Mouse (Mus musculus): ENCODE measurements around the gene Eef1akmt2. TPM values are rescaled to one million over a fixed set of nuclear protein-coding genes. Genes with fewer than 3 reads are reported as not detected.

The Eef1akmt2 gene
- polyA plus RNA-seq (2016; fragmentation: Nextera tagmentation; extraction: Ambion mirVana): 80.7 and 82.0 TPM in 2 replicates

- peak; percentile 90 for DNase-seq (ENCODE audit: low spot score)
- under 1% methylated on average over 37 of the region's 37 CpGs for WGBS
Observed at GRCm38 (mm10) chr7:132852173-132852844, at the start of gene Eef1akmt2. Gene Eef1akmt2 (minus strand): TSS chr7:132852673.

GRCm38 (mm10) chr7:132900826-132901531 lies 48.5 kb upstream of the Eef1akmt2 start:
- H3K9me3 ChIP-seq (replicated peaks): no peaks in the 10 kb centered on the region
- no peaks in the 10 kb centered on the region for H3K27me3 ChIP-seq (ENCODE audit: low read depth, poor library complexity, severe bottlenecking)
- no peak for DNase-seq (ENCODE audit: low spot score)
- no peaks in the 10 kb centered on the region for H3K4me1 ChIP-seq
- no peaks in the 10 kb centered on the region for H3K36me3 ChIP-seq
- H3K4me3 ChIP-seq: no peak overlapping the region
- no peak overlapping the region for H3K27ac ChIP-seq (replicated peaks)
- WGBS: 54% methylated on average over 2 of the region's 2 CpGs

More at GRCm38 (mm10) chr7:132852173-132852844, at the start of gene Eef1akmt2:
- H3K4me1 ChIP-seq: peaks cover 18% of the 10 kb centered on the region
- H3K27ac ChIP-seq (replicated peaks): peak within 1 kb of the TSS; percentile 97
- no peaks in the 10 kb centered on the region for H3K9me3 ChIP-seq (replicated peaks)
- peaks cover 34% of the 10 kb centered on the region for H3K36me3 ChIP-seq
- peak within 1 kb of the TSS; percentile 75 for H3K4me3 ChIP-seq
- H3K27me3 ChIP-seq (ENCODE audit: low read depth, poor library complexity, severe bottlenecking): no peaks in the 10 kb centered on the region

GRCm38 (mm10) chr7:132898234-132898633 lies 45.8 kb upstream of the Eef1akmt2 start:
- Histone ChIP-seq H3K27me3 (ENCODE audit: low read depth, poor library complexity, severe bottlenecking) (no peaks in the 10 kb centered on the region), H3K4me3 (no peak overlapping the region), H3K36me3 (no peaks in the 10 kb centered on the region), H3K9me3 (replicated peaks) (no peaks in the 10 kb centered on the region), H3K27ac (replicated peaks) (no peak overlapping the region), H3K4me1 (no peaks in the 10 kb centered on the region)
- WGBS: 87% methylated on average over 2 of the region's 2 CpGs
- DNase-seq (ENCODE audit: low spot score): no peak

- no peak overlapping the region for H3K4me3 ChIP-seq
- no peaks in the 10 kb centered on the region for H3K36me3 ChIP-seq
- DNase-seq (ENCODE audit: low spot score): no peak
- H3K4me1 ChIP-seq: no peaks in the 10 kb centered on the region
- no peaks in the 10 kb centered on the region for H3K27me3 ChIP-seq (ENCODE audit: low read depth, poor library complexity, severe bottlenecking)
- no peak overlapping the region for H3K27ac ChIP-seq (replicated peaks)
- H3K9me3 ChIP-seq (replicated peaks): no peaks in the 10 kb centered on the region
- 87% methylated on average over 10 of the region's 10 CpGs for WGBS
Observed at GRCm38 (mm10) chr7:132897258-132897657, 44.8 kb upstream of the Eef1akmt2 start.

GRCm38 (mm10) chr7:132896206-132896815 lies 43.8 kb upstream of the Eef1akmt2 start:
- Histone ChIP-seq H3K36me3 (no peaks in the 10 kb centered on the region), H3K4me3 (no peak overlapping the region), H3K9me3 (replicated peaks) (no peaks in the 10 kb centered on the region), H3K4me1 (no peaks in the 10 kb centered on the region), H3K27me3 (ENCODE audit: low read depth, poor library complexity, severe bottlenecking) (no peaks in the 10 kb centered on the region), H3K27ac (replicated peaks) (no peak overlapping the region)
- WGBS: 87% methylated on average over 9 of the region's 9 CpGs
- DNase-seq (ENCODE audit: low spot score): no peak

GRCm38 (mm10) chr7:132894841-132895555 lies 42.5 kb upstream of the Eef1akmt2 start:
- 83% methylated on average over 7 of the region's 7 CpGs for WGBS
- Histone ChIP-seq H3K4me3 (no peak overlapping the region), H3K9me3 (replicated peaks) (no peaks in the 10 kb centered on the region), H3K27me3 (ENCODE audit: low read depth, poor library complexity, severe bottlenecking) (no peaks in the 10 kb centered on the region), H3K36me3 (no peaks in the 10 kb centered on the region), H3K27ac (replicated peaks) (no peak overlapping the region), H3K4me1 (no peaks in the 10 kb centered on the region)
- no peak for DNase-seq (ENCODE audit: low spot score)

- H3K4me3 ChIP-seq: no peak overlapping the region
- WGBS: 83% methylated on average over 1 of the region's 1 CpGs
- no peak for DNase-seq (ENCODE audit: low spot score)
- H3K27me3 ChIP-seq (ENCODE audit: low read depth, poor library complexity, severe bottlenecking): no peaks in the 10 kb centered on the region
- no peaks in the 10 kb centered on the region for H3K9me3 ChIP-seq (replicated peaks)
- H3K27ac ChIP-seq (replicated peaks): no peak overlapping the region
- H3K36me3 ChIP-seq: no peaks in the 10 kb centered on the region
- H3K4me1 ChIP-seq: no peaks in the 10 kb centered on the region
Observed at GRCm38 (mm10) chr7:132893336-132893735, 40.9 kb upstream of the Eef1akmt2 start.

- no peaks in the 10 kb centered on the region for H3K27me3 ChIP-seq (ENCODE audit: low read depth, poor library complexity, severe bottlenecking)
- H3K36me3 ChIP-seq: no peaks in the 10 kb centered on the region
- 84% methylated on average over 7 of the region's 7 CpGs for WGBS
- no peak overlapping the region for H3K4me3 ChIP-seq
- H3K9me3 ChIP-seq (replicated peaks): no peaks in the 10 kb centered on the region
- no peak for DNase-seq (ENCODE audit: low spot score)
- no peak overlapping the region for H3K27ac ChIP-seq (replicated peaks)
- H3K4me1 ChIP-seq: no peaks in the 10 kb centered on the region
Observed at GRCm38 (mm10) chr7:132892806-132893205, 40.3 kb upstream of the Eef1akmt2 start.

- no peaks in the 10 kb centered on the region for H3K27me3 ChIP-seq (ENCODE audit: low read depth, poor library complexity, severe bottlenecking)
- 61% methylated on average over 4 of the region's 4 CpGs for WGBS
- no peaks in the 10 kb centered on the region for H3K36me3 ChIP-seq
- DNase-seq (ENCODE audit: low spot score): no peak
- no peak overlapping the region for H3K27ac ChIP-seq (replicated peaks)
- no peak overlapping the region for H3K4me3 ChIP-seq
- no peaks in the 10 kb centered on the region for H3K9me3 ChIP-seq (replicated peaks)
- H3K4me1 ChIP-seq: no peaks in the 10 kb centered on the region
Observed at GRCm38 (mm10) chr7:132892311-132892661, 39.8 kb upstream of the Eef1akmt2 start.

- Histone ChIP-seq H3K4me1 (no peaks in the 10 kb centered on the region), H3K9me3 (replicated peaks) (no peaks in the 10 kb centered on the region), H3K27ac (replicated peaks) (no peak overlapping the region), H3K27me3 (ENCODE audit: low read depth, poor library complexity, severe bottlenecking) (no peaks in the 10 kb centered on the region), H3K4me3 (no peak overlapping the region), H3K36me3 (no peaks in the 10 kb centered on the region)
- no peak for DNase-seq (ENCODE audit: low spot score)
- 88% methylated on average over 5 of the region's 5 CpGs for WGBS
Observed at GRCm38 (mm10) chr7:132891561-132892310, 39.3 kb upstream of the Eef1akmt2 start.

GRCm38 (mm10) chr7:132890201-132890600 lies 37.7 kb upstream of the Eef1akmt2 start:
- Histone ChIP-seq H3K27ac (replicated peaks) (no peak overlapping the region), H3K27me3 (ENCODE audit: low read depth, poor library complexity, severe bottlenecking) (no peaks in the 10 kb centered on the region), H3K36me3 (peaks cover 5% of the 10 kb centered on the region), H3K9me3 (replicated peaks) (no peaks in the 10 kb centered on the region), H3K4me3 (no peak overlapping the region), H3K4me1 (no peaks in the 10 kb centered on the region)
- WGBS: 89% methylated on average over 5 of the region's 5 CpGs
- no peak for DNase-seq (ENCODE audit: low spot score)

GRCm38 (mm10) chr7:132889691-132890090 lies 37.2 kb upstream of the Eef1akmt2 start:
- no peak overlapping the region for H3K4me3 ChIP-seq
- no peaks in the 10 kb centered on the region for H3K27me3 ChIP-seq (ENCODE audit: low read depth, poor library complexity, severe bottlenecking)
- no peak for DNase-seq (ENCODE audit: low spot score)
- no peaks in the 10 kb centered on the region for H3K9me3 ChIP-seq (replicated peaks)
- peaks cover 11% of the 10 kb centered on the region for H3K36me3 ChIP-seq
- 94% methylated on average over 8 of the region's 8 CpGs for WGBS
- H3K27ac ChIP-seq (replicated peaks): no peak overlapping the region
- H3K4me1 ChIP-seq: no peaks in the 10 kb centered on the region
